Mouse (Mus musculus): ENCODE measurements around the gene Insig1. TPM values are rescaled to one million over a fixed set of nuclear protein-coding genes. Genes with fewer than 3 reads are reported as not detected.

The Insig1 gene
- total RNA-seq, 2 experiments from 2014 or later, result 64.8 to 70.4 TPM

DNA sequence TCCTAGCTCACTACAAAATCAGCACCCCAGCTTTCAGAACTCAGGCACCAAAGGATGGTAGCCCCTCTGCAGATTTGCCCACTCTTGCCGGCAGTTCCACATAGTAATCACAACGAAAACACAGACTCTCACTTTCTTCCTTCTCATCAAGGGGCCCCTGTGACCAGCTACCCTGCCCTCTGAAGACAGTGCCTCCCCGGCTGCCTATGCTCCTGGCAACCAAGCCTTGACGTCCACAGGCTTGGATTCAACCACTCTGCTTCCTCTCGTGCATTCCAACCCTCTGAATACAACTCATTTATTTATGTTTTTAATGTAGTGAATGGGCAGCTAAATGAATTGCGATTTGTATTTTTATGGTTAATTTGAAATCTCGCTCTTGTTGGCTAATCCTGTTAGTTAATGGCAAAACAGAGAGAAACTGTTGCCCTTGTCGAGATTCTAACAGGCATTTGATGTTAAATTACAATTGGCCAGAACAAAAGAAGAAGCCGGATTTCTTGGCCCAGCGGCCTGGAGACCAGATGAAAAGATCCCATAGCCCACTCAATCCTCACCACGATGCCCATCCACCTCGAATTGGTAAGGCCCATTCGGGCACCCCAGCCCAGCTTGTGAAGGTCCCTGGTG is 46.2 kb downstream of the Insig1 start:
- DNase-seq (ENCODE audit: extremely low spot score in 1 of 2, low spot score in 1 of 2), result no peak

DNA sequence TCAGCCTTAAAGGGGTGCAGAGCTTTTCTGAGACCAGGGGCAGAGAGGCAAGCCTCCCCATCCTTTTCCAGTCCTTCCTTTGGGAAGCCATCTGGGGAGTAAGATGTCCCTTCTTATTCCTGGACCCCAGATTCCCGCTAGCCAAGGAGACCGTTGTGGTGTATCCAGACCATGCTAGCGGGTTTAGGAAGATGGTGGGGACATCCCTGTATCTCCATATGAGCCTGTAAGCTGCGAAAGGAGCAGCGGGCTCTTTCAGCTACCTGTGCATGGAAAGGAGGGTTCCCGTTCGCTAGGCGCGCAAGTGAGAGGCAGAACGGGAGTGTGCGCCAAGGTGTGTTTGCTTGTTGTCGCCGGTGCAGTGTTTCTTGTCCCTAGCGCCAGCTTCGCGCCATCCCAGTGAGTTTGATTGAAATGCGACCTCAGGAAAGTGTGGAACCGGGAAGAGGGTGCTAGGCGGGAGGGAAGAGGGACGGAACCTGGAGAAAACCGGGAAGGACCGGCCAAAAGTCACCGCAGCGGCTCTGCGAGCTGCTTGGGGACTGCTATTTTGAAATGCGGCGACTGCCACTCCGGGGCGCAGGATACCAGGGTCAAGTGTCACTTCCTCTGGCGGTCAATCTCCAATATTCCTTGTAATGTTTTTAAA is 46.8 kb downstream of the Insig1 start:
- no peak for DNase-seq (ENCODE audit: extremely low spot score in 1 of 2, low spot score in 1 of 2)

DNA sequence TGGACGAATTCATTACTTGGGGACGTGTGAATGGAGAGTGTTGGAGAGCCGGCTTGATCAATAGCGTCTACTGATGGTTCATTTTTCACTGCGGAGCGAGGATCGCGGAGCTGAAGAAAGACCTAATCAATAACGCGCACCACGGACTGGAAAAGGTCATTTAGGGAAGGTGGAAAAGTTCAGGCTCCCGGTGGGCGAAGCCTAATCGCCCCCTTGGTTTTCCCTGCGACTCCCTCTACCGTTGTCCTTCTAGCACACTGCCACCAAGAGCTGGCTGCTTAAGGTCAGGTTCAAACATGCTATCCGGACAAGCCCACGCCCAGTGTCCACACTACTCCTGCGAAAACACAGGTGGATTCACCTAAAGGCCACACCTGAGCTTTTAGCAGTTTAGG is 47.4 kb downstream of the Insig1 start:
- DNase-seq (ENCODE audit: extremely low spot score in 1 of 2, low spot score in 1 of 2), result no peak

DNA sequence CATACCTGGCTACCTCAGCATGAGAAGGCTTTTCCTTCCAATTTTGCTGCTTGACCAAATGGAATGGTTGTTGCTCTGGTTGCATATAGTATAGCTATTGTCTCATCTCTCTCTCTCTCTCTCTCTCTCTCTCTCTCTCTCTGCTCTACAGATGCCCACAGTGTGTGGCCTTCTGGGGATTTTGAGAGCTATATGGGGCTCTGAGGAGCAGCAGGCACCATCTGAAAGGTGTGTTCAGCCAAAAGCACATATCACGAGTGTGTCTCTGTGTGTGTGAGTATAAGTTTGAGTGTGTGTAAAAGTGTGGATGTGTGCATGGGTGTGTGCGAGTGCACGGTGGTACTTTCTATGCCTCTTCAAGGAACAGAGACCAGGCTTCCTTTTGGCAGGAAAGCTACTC is 48.4 kb downstream of the Insig1 start:
- DNase-seq (ENCODE audit: extremely low spot score in 1 of 2, low spot score in 1 of 2), result no peak

DNA sequence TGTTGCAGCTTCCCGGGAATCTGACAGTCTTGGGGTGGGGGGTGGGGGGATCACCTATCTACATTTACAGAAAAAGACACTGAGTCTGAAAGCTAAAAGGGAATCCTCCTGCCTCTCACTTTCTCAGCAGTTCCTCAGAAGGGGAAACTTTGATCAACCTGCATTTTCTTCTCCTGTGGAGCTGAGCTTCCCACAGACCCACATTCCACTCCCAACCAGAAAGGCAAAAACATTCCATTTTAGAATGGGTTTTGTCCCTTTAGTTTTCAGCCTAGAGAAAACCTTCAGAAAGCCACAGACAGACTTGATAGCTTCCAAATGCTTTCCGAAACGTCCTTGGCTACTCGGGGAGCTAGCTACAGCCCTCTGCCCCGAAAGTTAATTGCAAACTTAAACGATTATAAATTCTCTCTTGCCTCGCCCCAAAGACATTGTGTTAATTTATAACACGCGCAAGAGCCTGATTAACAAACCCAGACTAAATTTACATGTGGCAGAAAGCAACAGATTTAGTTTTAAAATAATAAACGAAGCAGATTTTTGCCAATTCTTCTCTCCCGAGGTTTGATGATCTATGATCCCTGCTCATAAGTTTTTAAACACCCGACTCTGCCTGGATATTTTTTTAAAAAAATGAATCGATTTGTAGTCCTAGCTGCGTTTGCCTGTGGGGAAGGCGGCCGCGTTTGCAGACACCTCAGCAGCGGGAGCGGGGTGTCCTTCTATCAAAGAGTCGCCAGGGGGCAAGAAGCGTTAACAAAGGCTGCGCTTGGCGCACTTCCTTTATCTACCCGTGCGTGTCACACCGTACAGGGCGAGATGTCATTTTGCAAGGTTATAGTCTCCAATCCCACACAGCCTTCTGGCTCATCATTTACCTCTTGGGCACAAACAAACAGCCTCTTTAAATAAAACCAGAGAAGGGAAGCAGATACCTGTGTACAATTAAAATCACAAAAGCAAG is 51.6 kb downstream of the Insig1 start:
- peak in 1 of 2 experiments; percentile 21 for DNase-seq (ENCODE audit: extremely low spot score in 1 of 2, low spot score in 1 of 2)

DNA sequence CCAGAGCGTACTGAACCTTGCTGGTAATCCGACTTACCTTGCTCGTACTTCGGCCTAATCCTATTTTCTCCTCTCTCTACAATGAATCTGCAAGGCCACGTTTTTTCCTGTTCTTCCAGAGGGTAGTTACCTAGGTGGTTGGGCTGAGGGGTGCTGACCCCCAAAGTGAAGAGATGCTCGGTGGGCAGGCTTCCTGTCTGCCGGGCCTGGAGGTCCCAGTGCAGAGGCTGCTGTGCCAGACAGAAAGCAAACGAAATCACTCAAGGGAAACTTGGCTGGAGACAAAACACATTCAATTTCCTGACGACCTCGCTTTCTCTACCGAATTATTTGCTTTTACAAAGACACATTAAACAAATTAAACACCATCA is 52.3 kb downstream of the Insig1 start:
- no peak for DNase-seq (ENCODE audit: extremely low spot score in 1 of 2, low spot score in 1 of 2)

DNA sequence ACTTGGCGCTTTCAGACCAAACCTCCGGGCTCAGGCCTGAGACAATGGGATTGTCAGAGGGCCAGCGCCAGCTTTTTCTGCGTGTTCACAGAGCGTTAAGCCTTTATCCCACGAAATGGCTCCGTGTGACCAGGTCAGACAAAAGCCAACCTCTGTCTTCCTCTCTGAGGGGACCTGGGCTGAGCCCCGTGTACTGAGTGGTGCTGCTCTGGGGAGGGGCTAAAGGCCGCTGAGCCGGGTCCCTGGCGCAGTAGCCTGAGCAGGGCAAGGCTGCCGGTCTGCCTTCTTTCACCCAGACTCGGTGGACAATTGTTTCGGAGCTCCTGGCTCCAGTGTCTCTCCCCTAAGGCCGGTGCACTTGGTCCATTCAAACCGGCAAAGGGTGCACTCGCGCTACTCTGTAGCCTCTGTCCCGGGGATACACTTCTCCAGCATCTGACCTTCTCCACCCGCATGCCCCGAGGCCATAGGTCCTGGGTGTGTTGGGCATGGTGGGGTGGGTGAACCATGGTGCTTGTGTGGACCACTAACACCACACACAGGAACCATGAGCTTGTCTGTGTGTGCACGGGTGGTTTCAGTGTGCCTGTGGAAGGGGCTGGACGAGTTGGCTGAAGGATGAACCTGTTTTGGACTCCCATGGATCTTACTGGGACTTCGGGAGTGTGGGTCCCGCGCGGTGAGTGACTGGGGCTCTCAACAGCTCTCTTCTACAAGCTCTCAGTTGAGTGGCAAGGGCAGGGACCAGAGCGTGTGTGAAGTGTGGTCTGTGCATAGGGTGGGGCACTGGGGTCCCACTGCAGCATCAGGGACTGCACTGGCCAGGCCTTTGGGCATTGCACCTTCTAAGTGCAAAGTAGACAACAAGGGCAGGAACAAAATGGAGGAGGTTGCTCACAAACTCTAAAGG is 53.4 kb downstream of the Insig1 start:
- no peak for DNase-seq (ENCODE audit: extremely low spot score in 1 of 2, low spot score in 1 of 2)

Other genes with a start within 250 kb of the Insig1 start
- 1 to 10 TPM; 6.9 to 7.6 TPM for gene Htr5a, start 229.2 kb upstream of the Insig1 start, total RNA-seq (2021)
- gene En2, start 94.3 kb downstream of the Insig1 start, total RNA-seq (2021), result under 1 TPM; 0.34 to 0.56 TPM
- gene Cnpy1, start 174.4 kb downstream of the Insig1 start, total RNA-seq (2021), result under 1 TPM; 0.19 to 0.81 TPM
- 10 to 100 TPM; 57.8 to 74.8 TPM for gene Rbm33, start 245.8 kb downstream of the Insig1 start, total RNA-seq (2021)

All from layer of hippocampus, postnatal 25 days (tissue).